Mouse (Mus musculus) stomach, postnatal 0 days (tissue): ENCODE measurements around the gene Dclk2. TPM values are rescaled to one million over a fixed set of nuclear protein-coding genes. Genes with fewer than 3 reads are reported as not detected.
A peak's percentile ranks its signal among the peaks of the same experiment; 100 is the strongest.

Source experiments
- ATAC-seq: fragments of 200-750 bp; cut with Nextera tagmentation; 2 replicates; pipeline ENCODE4 v1.8.0; 2017; ENCODE audit not compliant: low FRiP score, low TSS enrichment
- DNase-seq: peaks from one replicate; pipeline ENCODE4 v3.0.0-alpha.2; 2016; ENCODE audit warnings: low spot score
- H3K27ac ChIP-seq: fragments of 300-500 bp; sonication (generic); replicated peaks from 2 replicates; pipeline ENCODE4 v1.5.1; 2014; ENCODE audit warnings: mild to moderate bottlenecking, control low read depth
- H3K27me3 ChIP-seq: fragments of 300-500 bp; sonication (generic); 2 replicates; pipeline ENCODE4 v1.6.1; 2014; ENCODE audit warnings: low read length; ENCODE audit not compliant: control insufficient read depth, insufficient read depth
- H3K36me3 ChIP-seq: fragments of 300-500 bp; sonication (generic); 2 replicates; pipeline ENCODE4 v1.6.1; 2014; ENCODE audit warnings: low read length, mixed read lengths; ENCODE audit not compliant: control insufficient read depth, insufficient read depth
- H3K4me1 ChIP-seq: fragments of 300-500 bp; sonication (generic); replicated peaks from 2 replicates; pipeline ENCODE4 v1.6.1; 2014; ENCODE audit warnings: antibody characterized with exemption; ENCODE audit not compliant: control insufficient read depth, insufficient read depth
- H3K4me2 ChIP-seq: fragments of 300-500 bp; sonication (generic); replicated peaks from 2 replicates; pipeline ENCODE4 v1.6.1; 2014; ENCODE audit warnings: low read depth, mild to moderate bottlenecking, control low read depth, moderate library complexity
- H3K4me3 ChIP-seq: fragments of 300-500 bp; sonication (generic); 2 replicates; pipeline ENCODE4 v1.5.1; 2014; ENCODE audit warnings: low read depth, low read length, control low read depth
- H3K9ac ChIP-seq: fragments of 300-500 bp; sonication (generic); 2 replicates; pipeline ENCODE4 v1.6.1; 2014; ENCODE audit warnings: mild to moderate bottlenecking, low read length, control low read depth, mixed read lengths
- H3K9me3 ChIP-seq: fragments of 300-500 bp; sonication (generic); 2 replicates; pipeline ENCODE4 v1.6.1; 2016; ENCODE audit warnings: low read length; ENCODE audit not compliant: control insufficient read depth
- CTCF ChIP-seq: IDR thresholded peaks from 2 replicates; pipeline ENCODE4 v1.5.1; 2016; ENCODE audit warnings: antibody characterized with exemption, low read depth, mild to moderate bottlenecking, moderate library complexity
- EP300 ChIP-seq: optimal IDR thresholded peaks from 2 replicates; pipeline ENCODE3; 2016; ENCODE audit warnings: antibody characterized with exemption
- WGBS: fragments of 180-500 bp; shearing (Covaris S2); extraction: QIAGEN DNeasy Blood & Tissue Kit; methylation state at CpG from one replicate; pipeline ENCODE4 v1.1.7; 2014; 5-methylcytosine and 5-hydroxymethylcytosine counted together
- polyA plus RNA-seq: library from polyadenylated mRNA; unstranded; fragments of >200 nt; fragmentation: Nextera tagmentation; extraction: Ambion mirVana; gene quantifications from 2 replicates; pipeline ENCODE4 v1.2.1, GENCODE M21; 2015

The Dclk2 gene
- polyA plus RNA-seq, 1 experiment from 2014 or later, result 2.3 TPM

DNA sequence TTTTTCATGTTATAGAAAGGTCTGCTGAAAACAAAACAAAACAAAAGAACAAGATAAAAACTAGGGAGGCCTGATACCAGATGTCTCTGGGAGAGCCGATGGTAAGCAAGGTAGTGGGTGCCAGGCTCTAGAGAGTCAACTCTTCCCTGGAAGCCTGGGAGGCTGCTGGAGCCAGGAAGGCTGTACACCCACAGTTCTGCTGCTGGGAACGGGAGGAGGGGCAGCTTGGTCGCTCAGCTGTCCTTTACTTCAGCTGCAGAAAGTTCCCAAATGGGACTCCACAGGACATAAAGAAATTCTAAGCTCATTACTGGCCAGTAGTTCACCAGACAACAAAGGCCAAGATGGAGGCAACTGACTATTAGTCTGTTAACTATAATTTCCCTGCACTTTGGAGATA, 50.2 kb downstream of the Dclk2 start:
- no peaks in the 10 kb centered on the region for H3K27me3 ChIP-seq
- TF ChIP-seq CTCF, result no peak
- TF ChIP-seq EP300, result no peak
- no peaks in the 10 kb centered on the region for H3K36me3 ChIP-seq
- no peak for ATAC-seq
- 71% methylated on average over 3 of the region's 3 CpGs for WGBS
- DNase-seq, result no peak
- no peak overlapping the region for H3K4me3 ChIP-seq
- no peaks in the 10 kb centered on the region for H3K9me3 ChIP-seq
- H3K9ac ChIP-seq, result no peak overlapping the region
- no peak overlapping the region for H3K27ac ChIP-seq
- no peaks in the 10 kb centered on the region for H3K4me1 ChIP-seq
- no peak overlapping the region for H3K4me2 ChIP-seq

- Histone ChIP-seq H3K9ac (no peak overlapping the region), H3K27ac (no peak overlapping the region), H3K9me3 (no peaks in the 10 kb centered on the region), H3K27me3 (no peaks in the 10 kb centered on the region), H3K4me2 (no peak overlapping the region), H3K4me3 (no peak overlapping the region), H3K36me3 (no peaks in the 10 kb centered on the region), H3K4me1 (no peaks in the 10 kb centered on the region)
- DNase-seq (no peak), ATAC-seq (no peak)
- TF ChIP-seq CTCF (no peak), EP300 (no peak)
- 60% methylated on average over 3 of the region's 3 CpGs for WGBS
Observed at GRCm38 (mm10) chr3:86868721-86869120, 51.9 kb downstream of the Dclk2 start.

DNA sequence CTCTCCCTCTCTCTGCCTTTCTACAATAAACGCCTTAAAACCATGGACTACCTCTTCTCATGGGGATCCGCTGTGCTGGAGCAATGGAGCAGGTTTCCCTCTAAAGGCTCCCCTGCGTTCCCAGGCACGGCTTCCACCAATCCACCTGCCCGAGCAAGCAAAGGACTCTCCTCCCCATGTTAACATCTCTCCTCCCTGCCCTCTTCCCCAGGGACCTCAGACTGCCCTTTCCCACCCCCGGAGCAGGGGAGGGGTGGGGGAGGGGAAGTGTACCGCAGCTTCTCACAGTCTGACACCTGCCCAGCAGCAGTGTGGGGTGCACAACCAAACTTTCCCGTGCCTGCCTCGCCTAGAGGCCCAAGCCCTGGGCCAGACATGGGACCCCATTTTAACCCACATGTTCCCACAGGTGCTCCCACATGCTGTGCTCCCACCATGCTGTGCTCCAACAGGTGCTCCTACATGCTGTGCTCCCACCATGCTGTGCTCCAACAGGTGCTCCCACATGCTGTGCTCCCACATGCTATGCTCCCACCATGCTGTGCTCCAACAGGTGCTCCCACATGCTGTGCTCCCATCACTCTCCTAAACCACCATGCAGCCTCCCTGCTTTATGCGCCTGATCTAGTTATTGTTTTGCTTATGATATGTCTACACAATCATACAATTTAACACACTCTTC, 57.2 kb downstream of the Dclk2 start:
- no peak for DNase-seq
- WGBS, result 34% methylated on average over 10 of the region's 10 CpGs
- H3K4me2 ChIP-seq, result no peak overlapping the region

DNA sequence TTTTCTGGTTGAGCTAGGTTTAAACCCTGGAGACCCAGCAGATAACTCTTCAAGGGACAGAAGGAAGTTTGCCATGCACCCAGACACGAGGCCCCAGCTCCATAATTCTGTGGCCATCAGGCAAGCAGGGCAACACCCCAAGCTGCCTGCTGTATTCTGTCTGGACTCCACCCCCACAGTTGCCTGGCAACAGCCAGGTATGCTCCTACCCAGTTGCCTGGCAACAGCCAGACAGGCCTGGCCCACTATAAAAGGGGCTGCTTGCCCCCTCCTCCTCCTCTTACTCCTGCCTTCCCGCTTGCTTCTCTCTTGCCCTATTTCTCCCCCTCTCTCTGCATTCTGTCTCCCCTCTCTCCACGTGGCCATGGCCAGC, 57.7 kb downstream of the Dclk2 start:
- Histone ChIP-seq H3K27ac (no peak overlapping the region), H3K27me3 (no peaks in the 10 kb centered on the region), H3K9me3 (no peaks in the 10 kb centered on the region), H3K4me3 (no peak overlapping the region), H3K4me2 (no peak overlapping the region), H3K9ac (no peak overlapping the region), H3K4me1 (no peaks in the 10 kb centered on the region), H3K36me3 (no peaks in the 10 kb centered on the region)
- ATAC-seq (no peak), DNase-seq (peak; percentile 23)
- TF ChIP-seq EP300, result no peak
- TF ChIP-seq CTCF, result no peak
- WGBS, result 17% methylated on average over 3 of the region's 3 CpGs

More for the DNA sequence above, 57.2 kb downstream of the Dclk2 start:
- Histone ChIP-seq H3K9ac (no peak overlapping the region), H3K4me1 (no peaks in the 10 kb centered on the region), H3K4me3 (no peak overlapping the region), H3K27ac (no peak overlapping the region), H3K9me3 (no peaks in the 10 kb centered on the region), H3K27me3 (no peaks in the 10 kb centered on the region), H3K36me3 (no peaks in the 10 kb centered on the region)
- no peak for TF ChIP-seq EP300
- TF ChIP-seq CTCF, result no peak
- ATAC-seq, result no peak

- ATAC-seq (no peak), DNase-seq (no peak)
- TF ChIP-seq CTCF, result no peak
- TF ChIP-seq EP300, result no peak
- no peak overlapping the region for H3K9ac ChIP-seq
- H3K36me3 ChIP-seq, result no peaks in the 10 kb centered on the region
- no peaks in the 10 kb centered on the region for H3K27me3 ChIP-seq
- no peak overlapping the region for H3K27ac ChIP-seq
- no peak overlapping the region for H3K4me2 ChIP-seq
- H3K9me3 ChIP-seq, result no peaks in the 10 kb centered on the region
- WGBS, result 82% methylated on average over 10 of the region's 10 CpGs
- no peaks in the 10 kb centered on the region for H3K4me1 ChIP-seq
- H3K4me3 ChIP-seq, result no peak overlapping the region
Observed at GRCm38 (mm10) chr3:86862245-86862938, 58.3 kb downstream of the Dclk2 start.

DNA sequence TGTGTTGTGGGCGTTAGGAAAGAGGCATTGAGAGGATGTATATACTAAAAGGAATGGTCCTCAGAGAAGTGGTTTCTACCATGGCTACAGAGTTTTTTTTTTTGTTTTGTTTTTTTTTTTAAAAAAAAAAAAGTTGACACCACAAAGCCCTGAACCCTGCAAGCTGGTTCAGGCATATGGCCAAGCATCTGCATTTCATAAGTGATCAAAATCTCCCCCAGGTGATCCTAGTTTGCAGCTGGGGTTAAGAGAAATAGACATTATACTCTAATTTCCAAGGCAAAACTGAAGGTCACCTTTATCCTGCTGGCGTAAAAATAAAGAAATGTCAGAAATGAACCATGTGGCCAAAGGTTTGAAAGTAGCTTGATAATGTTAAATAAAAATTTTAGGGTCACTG, 60.9 kb downstream of the Dclk2 start:
- whole genome bisulfite sequencing, result 89% methylated on average over 2 of the region's 2 CpGs
- TF ChIP-seq CTCF (no peak), EP300 (no peak)
- H3K9me3 ChIP-seq, result no peaks in the 10 kb centered on the region
- H3K4me1 ChIP-seq, result no peaks in the 10 kb centered on the region
- DNase-seq (no peak), ATAC-seq (no peak)
- H3K4me2 ChIP-seq, result no peak overlapping the region
- no peak overlapping the region for H3K9ac ChIP-seq
- H3K27ac ChIP-seq, result no peak overlapping the region
- no peaks in the 10 kb centered on the region for H3K27me3 ChIP-seq
- no peak overlapping the region for H3K4me3 ChIP-seq
- H3K36me3 ChIP-seq, result no peaks in the 10 kb centered on the region
